Mouse (Mus musculus) midbrain, embryonic 11.5 days (tissue): ENCODE data around the gene Rtn1. TPM values are rescaled to one million over a fixed set of nuclear protein-coding genes. Genes with fewer than 3 reads are reported as not detected.

Experiments used
- ATAC-seq: fragments of 200-750 bp; cut with Nextera tagmentation; 2 replicates; pipeline ENCODE4 v1.8.0; 2017; ENCODE audit warnings: moderate TSS enrichment, moderate library complexity; ENCODE audit not compliant: low FRiP score
- DNase-seq: peaks from one replicate; pipeline ENCODE4 v3.0.0; 2015; ENCODE audit warnings: low spot score; ENCODE audit errors: missing footprints
- H3K27ac ChIP-seq: fragments of 300-500 bp; sonication (generic); 2 replicates; pipeline ENCODE4 v1.5.1; 2014; ENCODE audit warnings: low read depth, low read length
- H3K27me3 ChIP-seq: fragments of 300-500 bp; sonication (generic); 2 replicates; pipeline ENCODE4 v1.6.1; 2014; ENCODE audit warnings: mild to moderate bottlenecking, low read length, moderate library complexity, mixed read lengths; ENCODE audit not compliant: control insufficient read depth, insufficient read depth
- H3K36me3 ChIP-seq: fragments of 300-500 bp; sonication (generic); 2 replicates; pipeline ENCODE4 v1.6.1; 2014; ENCODE audit warnings: mild to moderate bottlenecking, low read length, moderate library complexity, mixed read lengths; ENCODE audit not compliant: control insufficient read depth, insufficient read depth
- H3K4me1 ChIP-seq: fragments of 300-500 bp; sonication (generic); 2 replicates; pipeline ENCODE4 v1.6.1; 2014; ENCODE audit warnings: low read length; ENCODE audit not compliant: control insufficient read depth, insufficient read depth
- H3K4me2 ChIP-seq: fragments of 300-500 bp; sonication (generic); 2 replicates; pipeline ENCODE4 v1.6.1; 2014; ENCODE audit warnings: mild to moderate bottlenecking, moderate library complexity
- H3K4me3 ChIP-seq: fragments of 300-500 bp; sonication (generic); 2 replicates; pipeline ENCODE4 v1.5.1; 2014; ENCODE audit warnings: low read depth, low read length
- H3K9ac ChIP-seq: fragments of 300-500 bp; sonication (generic); 2 replicates; pipeline ENCODE4 v1.6.1; 2014; ENCODE audit warnings: low read length
- H3K9me3 ChIP-seq: fragments of 300-500 bp; sonication (generic); 2 replicates; pipeline ENCODE4 v1.6.1; 2016; ENCODE audit warnings: low read length; ENCODE audit not compliant: control insufficient read depth
- WGBS: fragments of 180-500 bp; shearing (Covaris S2); extraction: QIAGEN DNeasy Blood & Tissue Kit; methylation state at CpG from one replicate; pipeline ENCODE4 v1.1.7; 2014; 5-methylcytosine and 5-hydroxymethylcytosine counted together
- polyA plus RNA-seq: library from polyadenylated mRNA; unstranded; fragments of >200 nt; fragmentation: Nextera tagmentation; extraction: Ambion mirVana; gene quantifications from 2 replicates; pipeline ENCODE4 v1.2.1, GENCODE M21; 2014

The Rtn1 gene
- polyA plus RNA-seq, 1 experiment from 2014 or later: 335 TPM

GRCm38 (mm10) chr12:72323778-72324177 lies 85.1 kb downstream of the Rtn1 start:
- Histone ChIP-seq H3K4me1 (no peaks in the 10 kb centered on the region), H3K4me2 (no peak overlapping the region), H3K27me3 (no peaks in the 10 kb centered on the region), H3K36me3 (no peaks in the 10 kb centered on the region), H3K4me3 (no peak overlapping the region), H3K9me3 (no peaks in the 10 kb centered on the region), H3K9ac (no peak overlapping the region), H3K27ac (no peak overlapping the region)
- DNase-seq (no peak), ATAC-seq (no peak)
- 78% methylated on average over 4 of the region's 4 CpGs for WGBS

GRCm38 (mm10) chr12:72315732-72316465 lies 93.0 kb downstream of the Rtn1 start:
- Histone ChIP-seq H3K36me3 (no peaks in the 10 kb centered on the region), H3K27ac (no peak overlapping the region), H3K27me3 (no peaks in the 10 kb centered on the region), H3K9me3 (no peaks in the 10 kb centered on the region), H3K4me2 (no peak overlapping the region), H3K4me1 (no peaks in the 10 kb centered on the region), H3K9ac (no peak overlapping the region), H3K4me3 (no peak overlapping the region)
- DNase-seq: no peak
- 82% methylated on average over 15 of the region's 15 CpGs for WGBS
- ATAC-seq: no peak

DNA sequence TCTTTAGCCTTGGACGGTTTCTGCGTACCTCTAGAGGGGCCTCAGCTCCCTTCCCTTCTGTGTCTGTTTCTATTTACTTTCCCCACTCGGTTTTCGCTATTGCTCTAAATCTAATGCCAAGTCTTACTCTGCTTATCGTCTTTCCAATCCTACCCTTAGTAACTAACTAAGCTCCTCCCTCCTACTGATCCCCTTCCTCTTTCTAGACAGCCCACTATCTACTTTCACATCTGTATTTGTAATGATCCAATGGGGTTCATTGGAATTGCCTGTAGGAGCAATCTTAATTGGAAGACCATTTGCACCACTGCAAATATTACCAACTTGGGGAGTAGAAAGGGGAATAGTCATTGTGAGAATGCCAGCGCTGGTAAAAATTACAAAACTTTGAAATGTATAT lies 98.0 kb downstream of the Rtn1 start:
- H3K27me3 ChIP-seq: no peaks in the 10 kb centered on the region
- no peaks in the 10 kb centered on the region for H3K9me3 ChIP-seq
- H3K4me2 ChIP-seq: no peak overlapping the region
- no peak overlapping the region for H3K4me3 ChIP-seq
- no peaks in the 10 kb centered on the region for H3K4me1 ChIP-seq
- H3K9ac ChIP-seq: no peak overlapping the region
- 84% methylated on average over 6 of the region's 6 CpGs for WGBS
- ATAC-seq (no peak), DNase-seq (no peak)
- H3K27ac ChIP-seq: no peak overlapping the region
- no peaks in the 10 kb centered on the region for H3K36me3 ChIP-seq

GRCm38 (mm10) chr12:72308506-72308905 lies 100.3 kb downstream of the Rtn1 start:
- DNase-seq (no peak), ATAC-seq (no peak)
- Histone ChIP-seq H3K9me3 (no peaks in the 10 kb centered on the region), H3K36me3 (no peaks in the 10 kb centered on the region; the same call in 1 of the 2 replicates), H3K27me3 (no peaks in the 10 kb centered on the region), H3K4me1 (peaks cover 4% of the 10 kb centered on the region; the same call in 1 of the 2 replicates), H3K9ac (no peak overlapping the region), H3K27ac (no peak overlapping the region), H3K4me3 (no peak overlapping the region), H3K4me2 (no peak overlapping the region)
- WGBS: 86% methylated on average over 8 of the region's 8 CpGs

DNA sequence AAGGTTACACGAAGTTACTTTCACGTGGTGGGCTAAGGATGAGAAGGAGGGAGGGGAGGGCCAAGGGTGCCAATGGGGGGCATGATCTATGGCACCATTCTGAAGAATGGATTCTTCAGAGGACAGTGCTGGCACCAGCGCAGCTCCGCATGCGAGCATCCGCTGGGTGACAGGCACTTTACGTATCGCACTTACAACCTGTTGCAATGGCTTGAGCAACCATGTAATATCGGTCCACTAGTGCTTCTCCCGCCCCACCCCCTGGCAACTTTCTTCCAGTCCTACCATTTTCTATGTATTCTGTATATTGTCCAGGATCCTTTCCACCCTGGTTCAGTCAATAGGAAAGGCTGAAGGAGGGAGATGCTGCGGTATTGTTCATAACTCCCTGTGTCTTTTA lies 102.6 kb downstream of the Rtn1 start:
- H3K27me3 ChIP-seq: no peaks in the 10 kb centered on the region
- H3K36me3 ChIP-seq: no peaks in the 10 kb centered on the region; the same call in 1 of the 2 replicates
- no peak overlapping the region for H3K27ac ChIP-seq
- H3K9ac ChIP-seq: no peak overlapping the region
- H3K9me3 ChIP-seq: no peaks in the 10 kb centered on the region
- WGBS: 96% methylated on average over 11 of the region's 11 CpGs
- H3K4me1 ChIP-seq: peaks cover 12% of the 10 kb centered on the region; the same call in 1 of the 2 replicates
- H3K4me2 ChIP-seq: no peak overlapping the region
- ATAC-seq: no peak
- no peak overlapping the region for H3K4me3 ChIP-seq
- DNase-seq: no peak

DNA sequence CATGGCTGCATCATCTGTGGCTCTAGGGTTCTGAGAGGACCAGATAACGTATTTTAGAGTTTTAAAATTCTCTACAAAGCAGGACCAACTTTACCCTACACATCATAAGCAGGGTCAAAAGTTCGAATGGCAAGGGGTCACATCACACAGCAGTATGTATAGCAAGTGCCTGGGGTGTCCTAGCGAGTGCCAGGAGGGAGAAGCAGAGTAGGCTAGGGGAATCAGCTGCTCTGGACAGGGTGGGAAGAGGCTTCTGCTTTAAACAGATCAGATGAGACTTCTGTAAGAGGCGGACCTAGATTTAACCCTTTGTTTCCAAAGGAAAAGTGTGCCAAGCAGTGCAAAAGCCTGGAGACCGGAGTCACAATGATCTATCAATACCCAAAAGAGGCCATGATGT lies 103.4 kb downstream of the Rtn1 start:
- H3K36me3 ChIP-seq: no peaks in the 10 kb centered on the region; the same call in 1 of the 2 replicates
- 65% methylated on average over 5 of the region's 5 CpGs for WGBS
- ATAC-seq: no peak
- H3K27me3 ChIP-seq: no peaks in the 10 kb centered on the region
- H3K4me3 ChIP-seq: no peak overlapping the region
- no peak overlapping the region for H3K27ac ChIP-seq
- no peak for DNase-seq
- H3K4me1 ChIP-seq: peaks cover 12% of the 10 kb centered on the region; the same call in 1 of the 2 replicates
- H3K4me2 ChIP-seq: no peak overlapping the region
- H3K9me3 ChIP-seq: no peaks in the 10 kb centered on the region
- H3K9ac ChIP-seq: no peak overlapping the region

- H3K4me2 ChIP-seq: no peak overlapping the region
- no peak overlapping the region for H3K4me3 ChIP-seq
- DNase-seq (peak; percentile 89), ATAC-seq (0 out of 2 replicates have a peak, but pooled peaks have one; percentile 57)
- 35% methylated on average over 5 of the region's 5 CpGs for WGBS
- H3K27me3 ChIP-seq: no peaks in the 10 kb centered on the region
- H3K4me1 ChIP-seq: peaks cover 12% of the 10 kb centered on the region; the same call in 1 of the 2 replicates
- no peak overlapping the region for H3K9ac ChIP-seq
- H3K9me3 ChIP-seq: no peaks in the 10 kb centered on the region
- no peak overlapping the region for H3K27ac ChIP-seq
- no peaks in the 10 kb centered on the region; the same call in 1 of the 2 replicates for H3K36me3 ChIP-seq
Observed at GRCm38 (mm10) chr12:72304985-72305384, 103.9 kb downstream of the Rtn1 start.

DNA sequence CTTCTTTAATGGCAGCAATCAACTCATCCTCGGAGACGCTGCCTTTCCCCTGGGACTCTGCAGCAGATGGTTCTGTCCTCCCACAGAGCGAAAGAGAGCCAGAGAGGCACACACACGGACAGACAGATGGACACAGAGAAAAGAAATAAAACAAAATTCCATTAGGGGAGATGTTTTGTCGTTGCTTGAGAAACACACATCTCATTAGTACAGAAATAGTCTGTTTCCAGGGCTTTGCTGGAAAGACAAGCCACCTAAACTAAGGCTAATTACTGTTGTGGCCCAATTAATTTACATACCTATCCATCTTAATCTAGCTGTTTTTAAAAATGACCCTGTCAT lies 104.5 kb downstream of the Rtn1 start:
- Histone ChIP-seq H3K9me3 (no peaks in the 10 kb centered on the region), H3K27ac (no peak overlapping the region), H3K4me1 (peaks cover 12% of the 10 kb centered on the region; the same call in 1 of the 2 replicates), H3K9ac (no peak overlapping the region), H3K36me3 (no peaks in the 10 kb centered on the region; the same call in 1 of the 2 replicates), H3K27me3 (no peaks in the 10 kb centered on the region), H3K4me3 (no peak overlapping the region), H3K4me2 (no peak overlapping the region)
- ATAC-seq (no peak), DNase-seq (no peak)
- 68% methylated on average over 5 of the region's 5 CpGs for WGBS

GRCm38 (mm10) chr12:72303624-72304346 lies 105.1 kb downstream of the Rtn1 start:
- H3K9me3 ChIP-seq: no peaks in the 10 kb centered on the region
- no peaks in the 10 kb centered on the region for H3K27me3 ChIP-seq
- WGBS: 71% methylated on average over 37 of the region's 37 CpGs
- H3K4me2 ChIP-seq: no peak overlapping the region
- H3K9ac ChIP-seq: no peak overlapping the region
- H3K4me3 ChIP-seq: no peak overlapping the region
- H3K27ac ChIP-seq: no peak overlapping the region
- ATAC-seq (peak; percentile 40; the same call in 1 of the 2 replicates), DNase-seq (no peak)
- peaks cover 12% of the 10 kb centered on the region; the same call in 1 of the 2 replicates for H3K4me1 ChIP-seq
- H3K36me3 ChIP-seq: no peaks in the 10 kb centered on the region; the same call in 1 of the 2 replicates
